Mouse (Mus musculus): ENCODE measurements around the gene Hist1h2bp.
"Not testable (repeated sequence)": the region's sequence is repeated elsewhere in the genome, so short reads cannot be mapped to it uniquely, and the experiment has no call there.

DNA sequence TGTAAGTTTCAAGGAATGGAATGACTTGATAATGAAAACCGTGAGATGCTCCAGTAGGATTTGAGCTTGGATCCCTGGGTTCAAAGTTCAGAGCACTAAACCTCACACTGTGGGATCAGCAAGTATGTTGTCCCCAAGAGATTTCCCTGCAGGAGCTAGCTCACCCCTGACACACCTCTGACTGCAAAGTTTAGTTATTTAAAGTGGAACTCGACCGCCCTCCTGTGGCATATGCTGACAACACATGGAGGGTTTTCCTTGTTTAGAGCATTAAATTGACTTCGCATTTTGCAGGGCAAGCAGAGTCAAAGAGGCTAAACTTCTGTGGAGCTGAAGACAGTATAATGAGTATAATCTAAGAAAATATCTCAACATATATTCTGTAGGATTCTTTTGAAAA, 15.8 kb downstream of the Hist1h2bp start:
- TF ChIP-seq ZC3H11A (IDR thresholded peaks at IDR 0.05; ENCODE audit: borderline replicate concordance, low read depth, low read length); HCFC1 (IDR thresholded peaks at IDR 0.05; ENCODE audit: borderline replicate concordance, insufficient read depth, low read length); MAFK (IDR thresholded peaks at IDR 0.05; ENCODE audit: insufficient read depth, low read depth, low read length): not testable (repeated sequence)
